Mouse (Mus musculus) erythroid progenitor cell, adult 5-6 weeks (primary cell): ENCODE measurements at regions not wholly inside any gene's neighbourhood (a gene's known extent, or its start where the extent isn't known, plus 50 kb on each side); places are given as distances from the start of the nearest gene placed in this dataset.
"Not testable (repeated sequence)": the region's sequence is repeated elsewhere in the genome, so short reads cannot be mapped to it uniquely, and the experiment has no call there.

Source experiments
- ATAC-seq: replicated peaks from 2 replicates; pipeline ENCODE4 v1.8.0; 2016; ENCODE audit warnings: moderate number of reproducible peaks, mild to moderate bottlenecking, moderate TSS enrichment, inconsistent platforms; ENCODE audit not compliant: poor library complexity, low FRiP score, severe bottlenecking

DNA sequence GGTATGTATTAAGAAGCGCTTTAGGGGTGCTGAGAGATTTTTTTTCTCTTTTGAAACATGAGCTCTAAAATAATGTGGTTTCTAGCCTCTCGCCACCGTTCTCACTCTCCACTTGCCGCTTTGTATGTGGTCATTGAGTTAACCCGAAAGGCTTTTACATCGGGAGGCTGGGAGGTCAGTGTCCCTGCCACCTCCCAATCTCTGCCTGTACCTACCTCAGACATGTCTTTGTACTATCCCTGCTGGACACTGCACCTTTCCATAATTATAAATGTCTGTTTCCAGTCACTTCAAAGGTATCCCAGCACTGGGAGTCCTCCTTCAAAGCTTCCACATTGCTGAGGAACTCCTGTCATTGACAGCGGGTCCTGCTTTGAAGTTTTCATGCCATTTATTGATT lies 347.6 kb upstream of the Tbc1d2b start:
- ATAC-seq: no peak

DNA sequence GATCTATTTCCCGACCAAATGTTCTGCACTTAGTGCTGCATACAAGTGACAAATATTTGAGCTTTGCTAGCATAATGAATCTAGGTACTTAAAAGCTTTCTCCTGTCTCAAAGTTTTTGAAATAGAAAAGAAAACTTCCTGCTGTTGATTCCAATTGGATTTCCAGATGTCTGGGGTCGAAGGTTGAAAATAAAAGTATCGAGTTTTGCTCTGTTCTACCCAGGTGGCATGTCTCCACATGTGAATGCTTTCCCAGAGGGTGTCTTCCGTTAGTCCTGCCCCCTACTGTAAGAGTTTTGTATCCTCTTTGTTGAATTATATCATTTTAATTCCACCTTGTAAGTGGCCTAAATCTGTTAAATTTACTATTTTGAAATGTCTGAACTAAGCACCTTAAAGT lies 327.3 kb upstream of the Tbc1d2b start:
- no peak for ATAC-seq

DNA sequence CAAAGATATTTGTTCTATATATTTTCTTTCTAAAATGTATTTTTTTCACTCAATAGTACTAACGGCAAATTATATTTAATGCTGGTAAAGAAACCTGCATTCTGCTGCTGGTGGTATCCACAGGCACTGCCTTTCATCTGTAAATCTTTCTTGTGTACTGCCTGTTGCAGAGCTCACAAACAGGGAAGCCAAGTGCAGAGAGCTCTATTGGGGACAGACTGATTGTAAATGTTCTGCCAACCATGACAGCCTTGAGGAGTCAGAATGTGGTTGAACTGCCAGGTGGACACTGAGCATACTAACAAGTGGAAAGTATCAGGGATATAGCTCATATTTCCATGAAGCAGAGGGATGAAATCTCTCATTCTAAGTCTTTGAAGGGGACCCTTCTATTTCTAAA lies 286.1 kb upstream of the Tbc1d2b start:
- no peak for ATAC-seq

DNA sequence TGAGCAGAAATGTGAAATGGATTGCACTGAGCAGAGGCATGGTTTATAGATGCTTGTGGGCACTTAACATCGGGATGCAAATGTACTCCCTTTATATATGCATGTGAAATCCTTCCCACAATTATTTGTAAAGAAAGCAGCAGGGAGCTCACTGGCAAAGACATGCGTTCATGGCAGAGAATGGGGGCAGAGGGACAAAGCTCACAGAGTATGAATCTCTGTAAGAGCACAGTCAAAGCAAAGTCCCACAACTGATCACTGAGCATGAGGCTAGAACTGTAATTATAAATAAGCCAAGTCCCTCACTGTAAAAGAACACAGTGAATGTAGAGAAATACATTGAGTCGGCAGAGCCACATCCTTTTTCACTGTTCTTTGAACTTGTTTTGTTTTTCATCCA lies 285.6 kb upstream of the Tbc1d2b start:
- ATAC-seq: no peak

DNA sequence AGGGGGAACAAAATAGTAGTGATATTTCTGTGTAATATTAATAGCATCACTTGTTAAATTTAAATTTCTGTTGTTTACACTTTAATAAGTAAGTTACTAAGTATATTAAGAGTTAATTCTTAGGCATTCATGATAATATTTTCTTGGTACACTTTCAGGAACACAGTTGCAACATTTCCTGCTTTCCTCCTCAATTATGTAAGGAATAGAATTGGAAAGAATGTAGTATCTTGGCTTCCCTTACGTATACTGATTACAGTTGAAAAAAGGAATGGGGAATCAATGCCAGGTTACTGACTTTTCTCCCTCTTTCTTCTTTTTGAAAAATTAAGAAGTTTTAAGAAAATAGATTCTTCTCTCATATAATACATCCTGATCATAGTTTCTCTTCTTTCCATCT lies 277.3 kb upstream of the Tbc1d2b start:
- ATAC-seq: no peak

DNA sequence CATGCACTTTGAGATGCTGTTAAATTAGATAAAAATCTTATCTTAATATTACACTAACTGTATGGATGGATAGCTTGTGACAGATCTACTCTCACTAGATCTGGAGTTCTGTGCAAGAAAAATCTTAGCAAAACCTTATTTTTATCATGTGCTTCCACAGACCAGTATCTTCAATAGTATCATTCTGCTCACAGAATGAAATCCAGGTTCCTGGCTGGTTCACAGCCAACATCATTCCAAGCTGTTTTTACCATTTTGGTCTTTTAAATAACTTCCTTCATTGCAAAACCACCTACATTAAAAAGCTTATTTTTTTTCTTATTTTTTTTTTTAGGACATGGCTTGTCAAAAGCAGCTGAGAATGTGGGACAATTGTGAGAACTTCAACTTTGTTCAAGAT lies 276.1 kb upstream of the Tbc1d2b start:
- ATAC-seq: no peak

DNA sequence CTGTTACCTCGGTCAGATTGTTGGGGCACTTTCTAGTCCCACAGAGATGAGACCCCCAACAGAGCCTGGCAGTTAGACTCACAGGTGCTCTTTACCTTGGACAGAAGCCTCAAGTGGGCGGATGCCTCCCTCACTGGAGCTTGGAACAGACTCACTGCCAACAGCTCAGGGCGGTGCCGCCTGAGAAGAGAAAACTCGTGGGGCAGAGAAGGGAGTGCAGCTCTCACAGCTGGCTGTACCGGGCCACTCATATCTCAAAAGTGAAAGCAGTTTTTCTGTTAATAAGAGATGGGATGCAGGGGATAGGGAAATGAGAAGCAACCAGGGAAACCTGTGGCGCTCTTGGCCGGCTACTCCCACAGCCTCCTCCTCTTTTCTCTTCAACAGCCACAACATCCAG lies 267.1 kb upstream of the Tbc1d2b start:
- not testable (repeated sequence) for ATAC-seq

DNA sequence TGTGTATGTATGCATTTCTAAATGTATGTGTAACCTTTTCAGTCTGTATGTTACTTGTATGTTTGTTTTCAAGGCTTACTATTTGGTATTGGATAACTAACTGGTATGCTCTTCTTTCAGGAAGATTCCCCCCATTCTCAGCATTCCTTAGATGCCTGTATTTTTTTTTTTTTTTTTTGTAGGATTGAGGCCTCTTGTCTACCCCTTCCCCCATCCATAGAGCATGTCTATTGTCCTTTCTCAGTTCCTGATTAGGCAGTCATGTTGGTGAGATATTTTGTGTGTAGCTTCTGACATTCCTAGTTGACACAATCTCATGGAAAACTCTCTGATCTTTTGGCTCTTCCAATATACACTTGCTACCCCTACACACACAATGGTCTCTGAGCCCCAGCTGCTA lies 262.8 kb upstream of the Tbc1d2b start:
- ATAC-seq: no peak

DNA sequence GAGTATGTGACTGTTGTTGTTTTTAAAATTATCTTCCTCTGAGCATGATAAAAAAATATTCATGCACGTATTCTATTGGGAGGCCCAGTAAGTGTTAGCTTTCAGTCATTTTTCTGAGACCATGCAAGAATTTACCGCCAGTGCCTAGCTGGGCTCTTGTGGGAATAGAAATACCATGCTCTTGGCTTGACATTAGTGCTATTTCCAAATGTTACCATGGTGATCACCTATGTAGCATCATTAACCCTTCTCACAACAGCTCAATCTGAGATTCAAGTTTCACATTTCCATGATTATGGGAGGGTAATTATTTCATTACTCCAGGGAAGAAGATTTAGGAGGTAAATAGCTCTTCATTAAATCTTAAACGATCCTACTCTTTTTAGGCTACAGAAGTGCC lies 250.6 kb upstream of the Tbc1d2b start:
- no peak for ATAC-seq

DNA sequence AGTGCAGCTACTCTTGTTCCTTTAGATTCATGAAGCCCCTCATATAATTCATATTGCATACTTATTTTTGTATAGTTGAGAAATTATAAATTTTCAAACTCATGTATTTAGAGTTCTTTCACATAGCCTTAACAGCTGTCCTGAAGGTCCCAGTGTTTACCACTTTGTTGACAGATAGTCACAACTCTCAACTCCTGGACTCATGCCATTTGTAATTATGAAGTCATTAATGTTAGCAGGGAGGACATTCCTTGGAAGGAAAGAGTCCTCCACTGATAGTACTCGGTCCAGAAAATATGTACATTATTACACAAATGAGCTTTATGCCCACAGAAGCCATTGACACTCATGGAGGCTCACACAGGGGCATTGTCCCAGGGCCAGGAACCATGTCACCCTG lies 224.3 kb upstream of the Tbc1d2b start:
- no peak for ATAC-seq

DNA sequence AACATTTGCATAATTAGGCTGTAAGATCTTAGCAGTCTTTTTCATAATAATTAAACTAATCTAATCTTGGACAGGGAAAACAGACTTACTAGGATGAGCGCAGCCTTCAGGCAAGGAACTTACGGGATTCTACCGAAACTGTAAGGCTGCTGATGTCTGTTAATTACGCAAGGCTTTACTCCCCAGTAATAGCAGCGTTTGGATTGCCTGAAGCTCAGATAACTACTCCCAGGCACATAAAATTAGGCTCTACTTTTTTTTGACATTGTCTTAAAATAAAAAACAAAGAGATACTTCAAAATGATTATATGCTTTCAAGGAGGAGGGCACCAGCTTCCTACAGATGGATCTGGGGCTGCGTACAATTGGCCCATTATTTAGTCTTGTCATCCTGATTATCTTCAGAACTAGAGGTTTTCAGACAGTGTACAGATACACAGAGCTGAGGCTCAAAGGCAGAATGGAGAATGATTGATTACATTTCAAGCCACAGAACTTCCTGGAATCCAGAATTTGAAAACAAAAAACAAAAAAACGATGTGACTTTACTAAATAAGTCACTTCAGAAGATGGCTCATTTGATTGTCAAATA lies 220.1 kb upstream of the Tbc1d2b start:
- no peak for ATAC-seq

DNA sequence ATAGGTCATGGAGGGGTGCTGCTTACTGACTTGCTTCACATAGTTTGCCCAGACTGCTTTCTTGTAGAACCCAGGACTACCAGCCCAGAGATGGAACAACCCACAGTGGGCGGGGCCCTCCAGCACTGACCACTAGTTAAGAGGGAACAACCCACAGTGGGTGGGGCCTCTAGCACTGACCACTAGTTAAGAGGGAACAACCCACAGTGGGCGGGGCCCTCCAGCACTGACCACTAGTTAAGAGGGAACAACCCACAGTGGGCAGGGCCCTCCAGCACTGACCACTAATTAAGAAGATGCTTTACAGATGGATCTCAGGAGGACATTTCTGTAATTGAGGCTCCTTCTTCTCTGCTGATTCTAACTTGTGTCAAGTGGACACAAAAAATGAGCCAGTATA lies 180.0 kb upstream of the Tbc1d2b start:
- ATAC-seq: peak; percentile 49; the same call in 1 of the 2 replicates

DNA sequence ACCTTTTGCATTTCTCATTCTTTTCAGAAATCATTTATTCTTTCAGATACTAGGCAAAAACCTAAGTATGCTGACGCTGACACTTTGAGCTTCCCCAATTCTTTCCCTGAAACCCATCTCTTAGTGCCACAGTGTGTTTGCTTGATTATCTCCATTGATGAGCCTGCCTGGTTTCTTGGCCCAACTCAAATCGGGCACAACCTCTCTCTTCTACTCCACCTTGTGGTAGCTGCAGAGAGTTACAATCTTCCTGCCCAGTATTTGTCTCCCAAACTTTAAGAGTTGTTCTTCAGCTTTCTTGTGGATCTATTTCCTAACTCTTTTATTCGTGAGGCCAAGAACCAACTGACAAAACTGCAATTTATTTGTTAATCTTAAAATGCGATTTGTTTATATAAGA lies 176.4 kb upstream of the Tbc1d2b start:
- peak; percentile 76; the same call in 1 of the 2 replicates for ATAC-seq

DNA sequence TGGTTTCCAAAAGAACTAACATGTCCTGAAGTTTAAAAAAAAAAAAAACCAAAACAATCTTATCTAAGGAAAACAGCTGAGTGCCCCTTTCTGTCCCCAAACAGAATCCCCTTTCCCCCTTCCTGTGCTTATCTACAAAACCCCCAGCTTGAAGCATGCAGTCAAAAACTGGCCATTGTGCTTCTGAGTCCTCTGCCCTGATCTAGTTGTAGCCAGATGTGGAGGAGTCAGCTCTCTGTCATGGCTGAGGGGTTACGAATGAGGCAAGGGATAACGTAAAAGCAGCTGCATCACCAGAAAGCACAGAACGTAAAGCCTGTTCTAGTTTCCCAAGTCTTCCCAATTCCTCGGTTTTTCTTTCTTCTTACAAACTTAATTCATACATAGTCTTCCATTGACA lies 164.3 kb upstream of the Tbc1d2b start:
- ATAC-seq: no peak

DNA sequence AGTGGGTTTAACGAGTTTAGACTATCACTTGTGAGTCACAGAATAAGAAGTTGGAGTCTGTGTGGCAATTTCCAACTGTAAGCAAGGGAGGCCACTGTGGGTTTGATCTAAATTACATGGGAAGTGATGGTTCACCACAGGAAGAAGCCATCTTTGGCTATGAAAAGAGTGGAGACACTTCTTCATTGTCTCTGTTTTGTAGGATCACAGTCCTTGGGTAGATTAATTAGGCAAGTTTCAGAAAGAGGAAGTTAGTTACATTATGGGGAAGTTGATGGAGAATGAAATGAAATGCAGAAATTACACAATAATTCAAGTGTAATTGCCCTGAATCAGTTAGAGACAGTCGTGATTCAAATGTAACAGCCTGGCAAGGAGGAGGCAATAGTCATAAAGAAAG lies 160.3 kb upstream of the Tbc1d2b start:
- no peak for ATAC-seq

DNA sequence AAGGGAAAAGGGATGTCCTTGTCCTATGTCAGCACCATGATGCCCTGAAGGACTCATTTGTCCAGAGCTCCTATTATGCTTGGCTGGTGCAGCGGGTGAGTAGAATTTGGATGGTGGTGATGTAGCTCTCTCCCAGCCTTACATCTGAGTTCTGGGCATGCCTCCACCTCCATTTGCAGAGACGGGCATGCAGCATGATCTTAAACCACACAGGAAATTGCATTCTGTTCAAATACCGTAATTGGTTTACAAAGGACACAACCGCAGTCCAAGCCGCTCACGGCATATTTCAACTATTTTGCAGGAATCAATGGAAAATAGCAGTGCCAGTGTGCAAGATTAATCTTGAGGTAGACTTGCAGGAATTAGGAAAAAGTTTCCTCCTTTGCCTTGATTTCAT lies 151.1 kb upstream of the Tbc1d2b start:
- ATAC-seq: no peak

DNA sequence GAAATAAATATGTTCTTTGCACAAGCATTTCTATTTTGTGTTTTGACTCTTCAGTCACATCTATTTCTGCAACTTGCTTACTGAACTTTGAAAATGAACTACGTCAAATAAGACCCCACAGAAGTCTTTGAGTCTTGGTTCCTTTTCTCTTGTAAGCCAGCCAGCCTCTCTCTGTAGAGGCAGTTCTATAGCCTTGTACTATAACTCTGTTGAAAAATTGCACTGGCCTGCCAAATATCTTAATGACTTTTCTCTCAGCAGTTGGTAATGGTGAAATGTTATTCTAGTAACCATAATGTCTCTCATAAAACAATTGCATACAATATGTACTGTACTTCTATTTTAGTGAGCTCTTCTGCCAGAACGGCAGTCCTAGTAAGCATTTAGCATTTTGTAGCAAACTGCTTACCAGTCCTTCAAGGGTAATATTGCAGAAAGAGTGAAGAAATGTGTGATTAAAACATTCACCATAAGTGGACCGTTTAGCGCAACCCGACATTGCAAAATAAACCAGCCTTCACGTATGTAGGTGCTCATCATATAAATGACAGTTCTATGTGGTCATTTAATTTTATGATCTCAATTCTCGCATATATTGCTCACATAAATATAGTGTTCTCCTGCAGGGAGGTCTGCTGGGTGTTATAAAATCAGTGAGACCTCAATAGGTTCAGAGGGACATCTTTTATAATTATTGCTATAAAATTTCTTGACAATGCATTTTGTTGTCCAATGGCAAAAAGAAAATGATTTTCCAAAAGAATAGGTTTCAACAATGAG lies 149.3 kb upstream of the Tbc1d2b start:
- no peak for ATAC-seq

DNA sequence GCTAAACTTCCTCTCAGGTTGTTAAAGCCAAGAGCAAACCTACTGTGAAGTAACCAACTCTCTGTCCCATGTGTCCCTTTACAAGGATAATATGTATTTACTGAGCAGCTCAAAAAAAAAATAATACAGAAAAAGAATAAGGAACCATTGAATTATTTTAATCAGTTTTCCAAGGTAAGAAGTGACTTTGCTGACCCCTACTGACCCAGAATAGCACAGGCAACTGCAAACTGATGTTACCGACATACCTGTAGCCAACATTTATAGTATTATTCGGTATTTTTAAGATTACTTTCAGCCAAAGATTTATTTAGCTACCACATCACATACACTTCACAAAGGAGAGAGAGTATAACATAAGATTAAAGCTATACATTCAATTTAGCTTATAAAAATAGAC lies 138.2 kb upstream of the Tbc1d2b start:
- ATAC-seq: no peak

DNA sequence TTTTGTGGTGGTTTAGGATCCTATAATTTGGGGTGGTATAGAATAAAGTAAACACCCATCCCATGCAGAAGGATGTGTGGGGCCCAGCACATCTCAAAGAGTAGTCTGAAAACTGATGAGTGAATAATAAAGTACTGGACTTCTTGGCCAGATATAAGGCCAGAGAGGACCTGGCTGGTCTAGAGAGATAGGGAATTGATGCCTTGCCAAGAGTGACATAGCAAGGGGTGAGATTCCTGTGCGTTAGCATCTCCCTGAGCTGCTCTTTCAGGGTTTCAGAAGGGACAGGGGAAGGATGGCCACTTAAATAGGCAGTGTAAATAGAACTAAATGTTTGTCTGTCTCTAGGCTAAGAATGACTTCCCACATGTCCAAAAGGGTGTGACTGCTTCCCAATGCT lies 137.0 kb upstream of the Tbc1d2b start:
- peak; percentile 76 for ATAC-seq

DNA sequence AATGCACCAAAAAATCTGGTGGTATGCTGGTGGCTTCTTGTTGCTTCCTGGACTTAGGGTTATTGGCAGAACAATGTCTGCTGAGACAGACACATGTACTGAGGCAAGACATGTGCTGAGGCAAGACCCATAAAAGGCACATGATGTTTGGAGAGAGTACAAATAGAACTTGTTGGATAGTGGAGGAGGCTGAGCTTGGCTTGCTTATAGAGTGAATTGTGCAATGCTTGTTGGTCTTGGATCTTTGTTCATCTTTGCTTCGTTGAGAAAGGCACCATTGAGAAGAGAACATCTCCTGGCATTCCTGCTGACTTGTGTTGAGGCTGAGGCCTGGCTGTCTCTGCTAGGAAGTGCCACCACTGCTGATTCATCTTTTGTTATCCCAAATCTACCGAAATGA lies 117.8 kb upstream of the Tbc1d2b start:
- no peak for ATAC-seq

DNA sequence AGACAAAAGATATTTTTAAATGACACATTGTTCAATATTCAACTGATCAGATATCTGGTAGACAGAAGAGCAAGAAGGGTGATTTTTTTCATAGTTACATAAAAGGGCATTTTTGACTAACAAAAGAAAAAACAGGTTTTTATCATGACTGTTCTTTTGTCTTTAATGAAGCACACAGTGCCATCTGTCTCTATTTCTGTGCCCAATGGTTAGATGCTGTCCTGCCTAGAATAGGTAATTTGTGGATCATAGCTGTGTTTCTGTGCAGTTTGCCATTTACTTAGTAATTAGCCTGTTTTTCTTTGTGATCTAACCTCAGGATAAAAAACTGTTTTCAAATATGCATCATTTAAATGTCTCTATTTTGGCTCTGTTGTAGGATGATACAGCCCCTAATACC lies 114.4 kb upstream of the Tbc1d2b start:
- ATAC-seq: no peak

DNA sequence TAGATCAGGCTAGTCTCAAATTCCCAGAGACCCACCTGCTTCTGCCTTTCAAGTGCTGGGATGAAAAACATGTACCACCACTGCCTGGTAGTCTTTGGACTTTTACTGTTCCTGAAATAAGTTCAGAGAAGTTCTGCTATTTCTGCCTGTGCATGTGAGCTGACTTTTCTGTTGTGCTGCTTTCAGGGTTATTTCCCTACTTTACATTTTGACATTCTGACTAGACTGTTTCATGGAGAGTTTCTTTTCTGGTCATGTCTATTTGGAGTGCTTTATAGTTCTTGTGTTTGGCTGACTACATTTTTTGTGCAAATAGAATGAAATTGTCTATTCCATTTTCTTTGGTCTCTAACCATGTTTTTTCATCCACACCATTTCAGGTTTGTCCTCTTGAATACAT lies 109.5 kb upstream of the Tbc1d2b start:
- no peak for ATAC-seq
